Mouse (Mus musculus): ENCODE results near the gene Ctdspl.

DNA sequence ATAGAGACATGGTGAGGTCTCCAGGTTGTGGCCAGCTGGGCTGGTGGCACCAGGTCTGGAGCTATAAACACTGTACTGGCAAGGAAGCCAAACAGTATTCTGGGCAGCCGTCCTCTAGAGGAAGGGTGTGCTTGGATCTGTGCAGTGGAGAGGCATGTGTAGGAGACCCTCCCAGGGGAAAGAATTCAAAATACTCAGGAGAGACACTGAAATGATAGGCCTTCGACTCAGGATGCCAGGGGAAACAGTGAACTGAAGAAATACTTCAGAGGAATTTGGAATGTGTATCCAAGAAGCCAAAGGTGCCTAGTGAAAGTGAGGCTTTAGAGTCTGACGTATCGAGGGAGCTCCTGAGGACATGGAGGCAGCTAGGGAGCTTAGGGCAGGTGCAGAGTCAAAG, 23.4 kb downstream of the Ctdspl start:
- TF ChIP-seq POLR2A (IDR thresholded peaks at IDR 0.05; ENCODE audit: borderline replicate concordance, control insufficient read depth, low read depth, low read length), result no peak
- TF ChIP-seq CTCF (IDR thresholded peaks at IDR 0.05; ENCODE audit: control insufficient read depth, insufficient read depth, low read length), result no peak
